Mouse (Mus musculus): ENCODE results near the gene Syt3.

- TF ChIP-seq CTCF (IDR thresholded peaks at IDR 0.05; ENCODE audit: insufficient read depth, low read length) (no peak), POLR2A (IDR thresholded peaks at IDR 0.05; ENCODE audit: borderline replicate concordance, extremely low read depth, low read depth, low read length) (no peak)
These were observed 62.4 kb downstream of the Syt3 start for GRCm38 (mm10) chr7:44446070-44446855.

Data from lung, adult 2 months (tissue).